Mouse (Mus musculus) midbrain, postnatal 0 days (tissue): ENCODE results near the gene Tnfrsf18. TPM values are rescaled to one million over a fixed set of nuclear protein-coding genes. Genes with fewer than 3 reads are reported as not detected.

ENCODE experiments used
- ATAC-seq: fragments of 200-750 bp; cut with Nextera tagmentation; 2 replicates; pipeline ENCODE4 v1.8.0; 2017; ENCODE audit warnings: moderate number of reproducible peaks, mild to moderate bottlenecking, moderate TSS enrichment, moderate library complexity; ENCODE audit not compliant: low FRiP score
- DNase-seq: peaks from one replicate; pipeline ENCODE4 v3.0.0-alpha.2; 2015; ENCODE audit warnings: low spot score
- H3K27ac ChIP-seq: fragments of 300-500 bp; sonication (generic); 2 replicates; pipeline ENCODE4 v1.5.1; 2014; ENCODE audit warnings: low read depth, mild to moderate bottlenecking, low read length, mixed read lengths
- H3K27me3 ChIP-seq: fragments of 300-500 bp; sonication (generic); 2 replicates; pipeline ENCODE4 v1.6.1; 2014; ENCODE audit warnings: low read length, control low read depth, mixed read lengths; ENCODE audit not compliant: insufficient read depth
- H3K36me3 ChIP-seq: fragments of 300-500 bp; sonication (generic); 2 replicates; pipeline ENCODE4 v1.6.1; 2014; ENCODE audit warnings: low read length, control low read depth, mixed read lengths; ENCODE audit not compliant: insufficient read depth
- H3K4me1 ChIP-seq: fragments of 300-500 bp; sonication (generic); 2 replicates; pipeline ENCODE4 v1.6.1; 2014; ENCODE audit warnings: mild to moderate bottlenecking, control low read depth, antibody characterized with exemption, low read length, mixed read lengths; ENCODE audit not compliant: insufficient read depth
- H3K4me2 ChIP-seq: fragments of 300-500 bp; sonication (generic); 2 replicates; pipeline ENCODE4 v1.6.1; 2014; ENCODE audit warnings: low read depth, mild to moderate bottlenecking, low read length, mixed read lengths; ENCODE audit not compliant: poor library complexity, severe bottlenecking
- H3K4me3 ChIP-seq: fragments of 300-500 bp; sonication (generic); 2 replicates; pipeline ENCODE4 v1.5.1; 2014; ENCODE audit warnings: low read depth, mild to moderate bottlenecking, low read length, moderate library complexity
- H3K9ac ChIP-seq: fragments of 300-500 bp; sonication (generic); replicated peaks from 2 replicates; pipeline ENCODE4 v1.6.1; 2014; ENCODE audit warnings: mild to moderate bottlenecking, low read length, moderate library complexity, mixed read lengths; ENCODE audit not compliant: poor library complexity, severe bottlenecking
- H3K9me3 ChIP-seq: fragments of 300-500 bp; sonication (generic); 2 replicates; pipeline ENCODE4 v1.6.1; 2016; ENCODE audit warnings: low read length, control low read depth
- CTCF ChIP-seq: IDR thresholded peaks from 2 replicates; pipeline ENCODE4 v1.5.1; 2016; ENCODE audit warnings: antibody characterized with exemption, mild to moderate bottlenecking
- WGBS: fragments of 180-500 bp; shearing (Covaris S2); extraction: QIAGEN DNeasy Blood & Tissue Kit; methylation state at CpG from one replicate; pipeline ENCODE4 v1.1.7; 2014; 5-methylcytosine and 5-hydroxymethylcytosine counted together
- polyA plus RNA-seq: library from polyadenylated mRNA; unstranded; fragments of >200 nt; fragmentation: Nextera tagmentation; extraction: Ambion mirVana; gene quantifications from 2 replicates; pipeline ENCODE4 v1.2.1, GENCODE M21; 2015
- total RNA-seq: library from RNA; depleted of rRNA; stranded (reverse); fragments of >200 nt; gene quantifications from 2 replicates; pipeline ENCODE4 v1.2.3, GENCODE M21; 2014

Tnfrsf18 gene
- total and polyA plus RNA-seq, 2 experiments from 2014 or later: 2.2 TPM; not detected in 1

- under 1% methylated on average over 63 of the region's 70 CpGs for WGBS
- peak; percentile 29; the same call in 1 of the 2 replicates for TF ChIP-seq CTCF
- H3K27ac ChIP-seq: peak overlapping the region; percentile 89
- H3K4me3 ChIP-seq: peak overlapping the region; percentile 73
- ATAC-seq: peak; percentile 87
- no peaks in the 10 kb centered on the region for H3K9me3 ChIP-seq
- peaks cover 7% of the 10 kb centered on the region for H3K4me1 ChIP-seq
- peak overlapping the region; percentile 58 for H3K4me2 ChIP-seq
- peak overlapping the region; percentile 77 for H3K9ac ChIP-seq
- H3K27me3 ChIP-seq: no peaks in the 10 kb centered on the region
- H3K36me3 ChIP-seq: peaks cover 18% of the 10 kb centered on the region; the same call in 1 of the 2 replicates
- peak; percentile 97 for DNase-seq
Observed at GRCm38 (mm10) chr4:155992906-155993547, 32.9 kb upstream of the Tnfrsf18 start.

GRCm38 (mm10) chr4:155993606-155994005, 32.4 kb upstream of the Tnfrsf18 start:
- 4% methylated on average over 15 of the region's 15 CpGs for WGBS
- H3K4me3 ChIP-seq: peak overlapping the region; percentile 73
- peak overlapping the region; percentile 58 for H3K4me2 ChIP-seq
- peaks cover 7% of the 10 kb centered on the region for H3K4me1 ChIP-seq
- no peak for TF ChIP-seq CTCF
- peaks cover 21% of the 10 kb centered on the region; the same call in 1 of the 2 replicates for H3K36me3 ChIP-seq
- H3K9ac ChIP-seq: peak overlapping the region; percentile 77
- H3K27ac ChIP-seq: peak overlapping the region; percentile 89
- DNase-seq: no peak
- no peak for ATAC-seq
- no peaks in the 10 kb centered on the region for H3K27me3 ChIP-seq
- H3K9me3 ChIP-seq: no peaks in the 10 kb centered on the region

GRCm38 (mm10) chr4:156004109-156004508, 21.9 kb upstream of the Tnfrsf18 start:
- WGBS: 94% methylated on average over 3 of the region's 3 CpGs
- DNase-seq (no peak), ATAC-seq (no peak)
- no peak overlapping the region for H3K4me3 ChIP-seq
- H3K9ac ChIP-seq: no peak overlapping the region
- H3K4me1 ChIP-seq: no peaks in the 10 kb centered on the region
- no peak overlapping the region for H3K27ac ChIP-seq
- no peak overlapping the region for H3K4me2 ChIP-seq
- TF ChIP-seq CTCF: no peak
- peaks cover 61% of the 10 kb centered on the region for H3K36me3 ChIP-seq
- H3K9me3 ChIP-seq: no peaks in the 10 kb centered on the region
- H3K27me3 ChIP-seq: no peaks in the 10 kb centered on the region

- Histone ChIP-seq H3K4me3 (no peak overlapping the region), H3K27ac (no peak overlapping the region), H3K4me1 (no peaks in the 10 kb centered on the region), H3K36me3 (peaks cover 57% of the 10 kb centered on the region), H3K9me3 (no peaks in the 10 kb centered on the region), H3K9ac (no peak overlapping the region), H3K4me2 (no peak overlapping the region), H3K27me3 (no peaks in the 10 kb centered on the region)
- 94% methylated on average over 4 of the region's 4 CpGs for WGBS
- DNase-seq: no peak
- no peak for TF ChIP-seq CTCF
- no peak for ATAC-seq
Observed at GRCm38 (mm10) chr4:156008369-156008768, 17.6 kb upstream of the Tnfrsf18 start.

GRCm38 (mm10) chr4:156013637-156014036, 12.3 kb upstream of the Tnfrsf18 start, which contains the start of gene Tnfrsf4:
TSS of gene Tnfrsf4 (plus strand) at chr4:156013843.
- Histone ChIP-seq H3K9ac (no peak within 1 kb of the TSS), H3K9me3 (no peaks in the 10 kb centered on the region), H3K27me3 (no peaks in the 10 kb centered on the region), H3K27ac (no peak within 1 kb of the TSS), H3K36me3 (peaks cover 51% of the 10 kb centered on the region), H3K4me3 (no peak within 1 kb of the TSS), H3K4me1 (no peaks in the 10 kb centered on the region), H3K4me2 (no peak within 1 kb of the TSS)
- TF ChIP-seq CTCF: no peak
- DNase-seq (no peak), ATAC-seq (no peak)
- WGBS: 88% methylated on average over 8 of the region's 8 CpGs

GRCm38 (mm10) chr4:156014436-156014835, 11.5 kb upstream of the Tnfrsf18 start:
- DNase-seq (no peak), ATAC-seq (no peak)
- H3K4me1 ChIP-seq: no peaks in the 10 kb centered on the region
- peaks cover 43% of the 10 kb centered on the region for H3K36me3 ChIP-seq
- no peak overlapping the region for H3K9ac ChIP-seq
- no peak for TF ChIP-seq CTCF
- no peak overlapping the region for H3K4me2 ChIP-seq
- H3K9me3 ChIP-seq: no peaks in the 10 kb centered on the region
- 93% methylated on average over 2 of the region's 2 CpGs for WGBS
- no peaks in the 10 kb centered on the region for H3K27me3 ChIP-seq
- no peak overlapping the region for H3K4me3 ChIP-seq
- H3K27ac ChIP-seq: no peak overlapping the region
